Mouse (Mus musculus): ENCODE results near the gene Magi2. TPM values are rescaled to one million over a fixed set of nuclear protein-coding genes. Genes with fewer than 3 reads are reported as not detected.

The Magi2 gene
- polyA plus RNA-seq (2014; fragmentation: Illumina TruSeq; extraction: RNeasy Lipid Tissue Mini Kit (QIAGEN cat#74804); ENCODE audit: low read depth, low replicate concordance) = 5.5 TPM

DNA sequence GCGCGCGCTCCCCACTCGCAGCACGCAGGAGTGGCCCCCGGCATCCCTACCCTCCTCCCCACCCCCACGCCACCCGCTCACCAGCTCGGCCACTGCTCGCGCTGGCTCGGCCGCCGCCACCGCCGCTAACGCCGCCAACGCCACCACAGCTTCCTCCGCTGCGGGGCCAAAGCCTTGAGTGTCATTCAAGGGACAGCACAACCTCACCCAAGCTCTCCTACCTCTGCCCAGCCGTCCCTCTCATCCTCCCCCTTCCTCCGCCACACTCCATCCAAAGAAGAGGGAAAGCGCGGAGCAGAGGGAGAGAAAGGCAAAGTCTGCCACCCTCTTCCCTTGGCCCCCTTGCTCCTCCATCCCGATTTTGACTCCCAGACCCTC, at the start of gene Magi2:
Magi2 (plus strand) TSS at position 171 of the 378 bp plus-strand sequence.

